Mouse (Mus musculus) liver, embryonic 14.5 days (tissue): ENCODE results near the gene Atrnl1. TPM values are rescaled to one million over a fixed set of nuclear protein-coding genes. Genes with fewer than 3 reads are reported as not detected.

Experiments used
- ATAC-seq: fragments of 200-750 bp; cut with Nextera tagmentation; 2 replicates; pipeline ENCODE4 v1.8.0; 2017; ENCODE audit warnings: moderate number of reproducible peaks, mild to moderate bottlenecking, moderate library complexity; ENCODE audit not compliant: insufficient read depth
- DNase-seq, 3 experiments: peaks; one replicate each; pipeline ENCODE4 v3.0.0-alpha.2; 2012 to 2013; ENCODE audit warnings: low read depth in 3 of 3, low spot score in 3 of 3
- H3K27ac ChIP-seq: fragments of 300-500 bp; sonication (generic); 2 replicates; pipeline ENCODE4 v1.5.1; 2014; ENCODE audit warnings: moderate library complexity, mild to moderate bottlenecking, control low read depth, inconsistent platforms
- H3K27me3 ChIP-seq: fragments of 300-500 bp; sonication (generic); 2 replicates; pipeline ENCODE4 v1.6.1; 2014; ENCODE audit warnings: mild to moderate bottlenecking, low read length, moderate library complexity; ENCODE audit not compliant: control insufficient read depth, insufficient read depth
- H3K36me3 ChIP-seq: fragments of 300-500 bp; sonication (generic); replicated peaks from 2 replicates; pipeline ENCODE4 v1.6.1; 2014; ENCODE audit warnings: low read depth; ENCODE audit not compliant: control insufficient read depth, insufficient read depth
- H3K4me1 ChIP-seq, 2 experiments: fragments of 200-500 bp in 1 of 2; fragments of 300-500 bp in 1 of 2; sonication (generic) in 1 of 2; replicated peaks; 2 replicates each; pipeline ENCODE4 v1.6.1; 2012 to 2014; ENCODE audit warnings: antibody characterized with exemption in 1 of 2, inconsistent platforms in 1 of 2, low read length in 1 of 2; ENCODE audit not compliant: control insufficient read depth in 2 of 2, insufficient read depth in 2 of 2
- H3K4me2 ChIP-seq: fragments of 300-500 bp; sonication (generic); 2 replicates; pipeline ENCODE4 v1.6.1; 2014; ENCODE audit warnings: low read depth, mild to moderate bottlenecking, control low read depth, moderate library complexity
- H3K4me3 ChIP-seq, 2 experiments: fragments of 200-500 bp in 1 of 2; fragments of 300-500 bp in 1 of 2; sonication (generic) in 1 of 2; 2 replicates each; pipeline ENCODE4 v1.5.1; 2012 to 2014; ENCODE audit warnings: low read depth in 2 of 2, low read length in 2 of 2, mild to moderate bottlenecking in 2 of 2, control low read depth in 1 of 2, inconsistent platforms in 1 of 2, moderate library complexity in 1 of 2; ENCODE audit not compliant: insufficient read depth in 1 of 2
- H3K9ac ChIP-seq: fragments of 300-500 bp; sonication (generic); replicated peaks from 2 replicates; pipeline ENCODE4 v1.6.1; 2014; ENCODE audit warnings: mild to moderate bottlenecking, control low read depth, moderate library complexity
- H3K9me3 ChIP-seq: fragments of 300-500 bp; sonication (generic); 2 replicates; pipeline ENCODE4 v1.6.1; 2016; ENCODE audit warnings: low read length, mixed read lengths; ENCODE audit not compliant: control insufficient read depth
- CTCF ChIP-seq: IDR thresholded peaks from 2 replicates; pipeline ENCODE4 v1.5.1; 2016; ENCODE audit warnings: antibody characterized with exemption, low read depth, control low read depth
- EP300 ChIP-seq: IDR thresholded peaks from 2 replicates; pipeline ENCODE4 v1.6.1; 2016; ENCODE audit warnings: antibody characterized with exemption, low read depth
- WGBS: fragments of 180-500 bp; shearing (Covaris S2); extraction: QIAGEN DNeasy Blood & Tissue Kit; methylation state at CpG from one replicate; pipeline ENCODE4 v1.1.7; 2014; ENCODE audit not compliant: insufficient replicate concordance; 5-methylcytosine and 5-hydroxymethylcytosine counted together
- polyA plus RNA-seq, 2 experiments: library from polyadenylated mRNA; depleted of rRNA in 1 of 2; stranded (reverse) in 1 of 2; unstranded in 1 of 2; fragments of >200 nt; fragmentation: Nextera tagmentation in 1 of 2; extraction: Ambion mirVana in 1 of 2; gene quantifications; 2 replicates each; pipeline versions ENCODE4 v1.2.1 to v1.2.3; 2012 to 2014

Atrnl1 gene
- polyA plus RNA-seq, 2 experiments, result 0.46 to 1.3 TPM

GRCm38 (mm10) chr19:58051905-58052304 lies 441.1 kb downstream of the Atrnl1 start:
- ATAC-seq (no peak), DNase-seq (no peak)
- TF ChIP-seq EP300 (no peak), CTCF (no peak)
- Histone ChIP-seq H3K9ac (no peak overlapping the region), H3K27ac (no peak overlapping the region), H3K27me3 (no peaks in the 10 kb centered on the region), H3K4me3 (no peak overlapping the region), H3K4me2 (no peak overlapping the region), H3K36me3 (no peaks in the 10 kb centered on the region), H3K4me1 (0 out of 4 replicates have a peak, but pooled peaks cover 0 to 2% of the 10 kb centered on the region in 2 experiments), H3K9me3 (no peaks in the 10 kb centered on the region)
- 81% methylated on average over 13 of the region's 13 CpGs for WGBS

GRCm38 (mm10) chr19:58052444-58053135 lies 441.8 kb downstream of the Atrnl1 start:
- H3K27ac ChIP-seq, result no peak overlapping the region
- TF ChIP-seq CTCF (no peak), EP300 (no peak)
- no peak for DNase-seq
- H3K9ac ChIP-seq, result no peak overlapping the region
- WGBS, result 69% methylated on average over 13 of the region's 13 CpGs
- H3K4me2 ChIP-seq, result no peak overlapping the region
- no peaks in the 10 kb centered on the region for H3K36me3 ChIP-seq
- no peaks in the 10 kb centered on the region for H3K9me3 ChIP-seq
- H3K27me3 ChIP-seq, result no peaks in the 10 kb centered on the region
- no peak for ATAC-seq
- H3K4me1 ChIP-seq, result 0 out of 4 replicates have a peak, but pooled peaks cover 0 to 2% of the 10 kb centered on the region in 2 experiments
- H3K4me3 ChIP-seq, result no peak overlapping the region

GRCm38 (mm10) chr19:58059719-58060118 lies 448.9 kb downstream of the Atrnl1 start:
- H3K36me3 ChIP-seq, result no peaks in the 10 kb centered on the region
- no peak for DNase-seq
- no peak overlapping the region for H3K4me3 ChIP-seq
- 42% methylated on average over 9 of the region's 9 CpGs for whole genome bisulfite sequencing
- H3K4me1 ChIP-seq, result peaks cover 0 to 8% of the 10 kb centered on the region in 2 experiments; a peak in 2 of 4 replicates
- ATAC-seq, result no peak
- TF ChIP-seq CTCF, result no peak
- TF ChIP-seq EP300, result no peak
- H3K4me2 ChIP-seq, result no peak overlapping the region
- no peaks in the 10 kb centered on the region for H3K27me3 ChIP-seq
- H3K9ac ChIP-seq, result no peak overlapping the region
- H3K27ac ChIP-seq, result no peak overlapping the region
- no peaks in the 10 kb centered on the region for H3K9me3 ChIP-seq

- peaks cover 0 to 10% of the 10 kb centered on the region in 2 experiments; a peak in 2 of 4 replicates for H3K4me1 ChIP-seq
- 34% methylated on average over 12 of the region's 12 CpGs for WGBS
- no peak overlapping the region for H3K4me3 ChIP-seq
- H3K9ac ChIP-seq, result no peak overlapping the region
- no peak for DNase-seq
- no peak overlapping the region for H3K27ac ChIP-seq
- TF ChIP-seq EP300 (no peak), CTCF (no peak)
- H3K27me3 ChIP-seq, result no peaks in the 10 kb centered on the region
- H3K4me2 ChIP-seq, result no peak overlapping the region
- no peaks in the 10 kb centered on the region for H3K9me3 ChIP-seq
- no peak for ATAC-seq
- no peaks in the 10 kb centered on the region for H3K36me3 ChIP-seq
Measured at GRCm38 (mm10) chr19:58060199-58060853, 449.5 kb downstream of the Atrnl1 start.

- H3K27ac ChIP-seq, result no peak overlapping the region
- no peak for ATAC-seq
- DNase-seq, result no peak
Measured at GRCm38 (mm10) chr19:58060854-58061358, 450.1 kb downstream of the Atrnl1 start.

More at GRCm38 (mm10) chr19:58060854-58061358, 450.1 kb downstream of the Atrnl1 start:
- Histone ChIP-seq H3K9me3 (no peaks in the 10 kb centered on the region), H3K9ac (no peak overlapping the region), H3K4me1 (peaks cover 0 to 10% of the 10 kb centered on the region in 2 experiments; a peak in 2 of 4 replicates), H3K4me3 (no peak overlapping the region), H3K4me2 (no peak overlapping the region), H3K27me3 (no peaks in the 10 kb centered on the region), H3K36me3 (no peaks in the 10 kb centered on the region)
- no peak for TF ChIP-seq EP300
- TF ChIP-seq CTCF, result no peak
- 34% methylated on average over 15 of the region's 15 CpGs for WGBS
